Mouse (Mus musculus) leukemia stem cell, adult 10-12 weeks (primary cell): Measurements from ENCODE around the gene D17Wsu92e. TPM values are rescaled to one million over a fixed set of nuclear protein-coding genes. Genes with fewer than 3 reads are reported as not detected.

Experiments used
- polyA plus RNA-seq: library from polyadenylated mRNA; stranded (reverse); fragments of >175 nt; gene quantifications from 2 replicates; pipeline ENCODE4 v1.2.3, GENCODE M21; 2012; ENCODE audit warnings: low replicate concordance

D17Wsu92e gene
- polyA plus RNA-seq: 56.1 and 85.8 TPM in 2 replicates

GRCm38 (mm10) chr17:27820568-27821406 lies at the start of gene D17Wsu92e:
Gene D17Wsu92e (minus strand): TSS chr17:27820648.

GRCm38 (mm10) chr17:27856265-27856797 lies 35.9 kb upstream of the D17Wsu92e start, which contains the start of gene Uhrf1bp1:
Gene Uhrf1bp1 (plus strand): TSS chr17:27856441.

GRCm38 (mm10) chr17:27837850-27838249 lies 17.4 kb upstream of the D17Wsu92e start, which contains the start of gene Snrpc:
Gene Snrpc (plus strand): TSS chr17:27838150.

GRCm38 (mm10) chr17:27728770-27729169 lies 91.7 kb downstream of the D17Wsu92e start, which contains the start of gene Spdef:
Gene Spdef (minus strand): TSS chr17:27728955.

Other genes with a start within 250 kb of the D17Wsu92e start
- 92.5 and 160 TPM in 2 replicates for gene Nudt3, start 197.2 kb downstream of the D17Wsu92e start, polyA plus RNA-seq
- not detected in 2 replicates for gene RPS10-NUDT3, start 185.4 kb downstream of the D17Wsu92e start, polyA plus RNA-seq
- gene Rps10, start 184.0 kb downstream of the D17Wsu92e start, polyA plus RNA-seq: 786 and 3,591 TPM in 2 replicates
- gene Pacsin1, start 165.1 kb downstream of the D17Wsu92e start, polyA plus RNA-seq: 14.8 and 19.4 TPM in 2 replicates
- gene Spdef, start 91.7 kb downstream of the D17Wsu92e start, polyA plus RNA-seq: 0.19 TPM in 1 of 2 replicates, not detected in the other
- 386 and 636 TPM in 2 replicates for gene Snrpc, start 17.5 kb upstream of the D17Wsu92e start, polyA plus RNA-seq
- 13.3 and 99.5 TPM in 2 replicates for gene Uhrf1bp1, start 35.8 kb upstream of the D17Wsu92e start, polyA plus RNA-seq
- 11.3 and 13.5 TPM in 2 replicates for gene Anks1, start 88.7 kb upstream of the D17Wsu92e start, polyA plus RNA-seq
- 31.5 and 34.5 TPM in 2 replicates for gene Taf11, start 89.2 kb upstream of the D17Wsu92e start, polyA plus RNA-seq